Mouse (Mus musculus) liver, postnatal 0 days (tissue): ENCODE data around the gene Hdac9.

Source experiments
- CTCF ChIP-seq: sonication (generic); IDR thresholded peaks from 2 replicates; pipeline ENCODE4 v1.5.1; 2016; ENCODE audit warnings: antibody characterized with exemption, low read depth
- EP300 ChIP-seq: IDR thresholded peaks from 2 replicates; pipeline ENCODE4 v1.6.1; 2016; ENCODE audit warnings: antibody characterized with exemption, low read depth, mild to moderate bottlenecking

GRCm38 (mm10) chr12:34087292-34087942, 829.5 kb downstream of the Hdac9 start:
- TF ChIP-seq CTCF (no peak), EP300 (no peak)
